ENCODE assay signal across 8 mouse cellular contexts in the genomic region with DNA sequence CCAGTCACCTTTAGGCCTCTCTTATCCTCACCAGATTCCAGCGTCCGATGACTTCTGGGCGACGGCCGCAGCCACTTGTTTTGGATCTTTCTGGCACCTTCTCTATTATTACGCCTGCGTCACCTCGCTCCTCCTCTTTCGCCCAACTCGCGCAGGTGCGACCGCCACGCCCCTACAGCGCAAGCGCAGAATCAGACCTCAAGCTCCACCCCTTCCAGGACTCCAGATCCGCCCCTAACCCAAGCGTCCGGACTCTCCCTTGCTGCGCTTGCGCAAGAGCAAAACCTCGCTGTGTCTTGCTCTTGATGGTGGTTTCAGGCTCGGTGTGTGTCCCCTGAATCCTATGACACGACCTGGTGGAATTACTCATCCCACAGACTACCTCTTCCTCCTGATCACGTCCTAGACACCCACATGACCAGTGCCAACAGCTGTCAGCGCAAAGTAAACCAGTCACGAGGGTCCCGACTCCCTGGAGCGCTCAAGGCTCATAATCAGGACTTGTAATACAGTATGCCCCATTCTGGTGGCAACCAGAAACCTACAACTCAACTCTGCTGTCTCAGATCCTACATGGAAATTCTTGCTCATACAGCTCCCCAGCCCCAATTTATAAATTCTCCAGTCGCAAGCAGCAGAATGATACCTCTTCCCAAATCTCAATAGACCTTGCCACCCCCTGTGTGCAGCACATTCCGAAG. TPM values are rescaled to one million over a fixed set of nuclear protein-coding genes. Genes with fewer than 3 reads are reported as not detected.
A peak's percentile ranks its signal among the peaks of the same experiment; 100 is the strongest.
DNase-seq lines count a peak whose midpoint lies in the region; ATAC-seq lines count a peak whose summit lies in the region.

No protein-coding gene starts in this region.

- peak; percentile 63 for ATAC-seq in erythroid progenitor cell, adult 5-6 weeks (replicated peaks; ENCODE audit: low FRiP score, poor library complexity, severe bottlenecking)
- ATAC-seq in heart, embryonic 13.5 days (ENCODE audit: extremely low read depth, insufficient number of reproducible peaks, low FRiP score, low TSS enrichment) = peak; percentile 71
- peak; percentile 70 for ATAC-seq in liver, embryonic 12.5 days
- peak; percentile 70 for ATAC-seq in stomach, embryonic 15.5 days (ENCODE audit: insufficient read depth, low FRiP score, low read depth)

- peak overlapping the region; percentile 83 for H3K4me3 ChIP-seq in heart, embryonic 13.5 days
- H3K4me3 ChIP-seq in liver, embryonic 12.5 days = peak overlapping the region; percentile 90
- H3K4me3 ChIP-seq in stomach, embryonic 15.5 days (replicated peaks) = peak overlapping the region; percentile 86

- H3K36me3 ChIP-seq in heart, embryonic 13.5 days = peaks cover 26% of the 10 kb centered on the region
- peaks cover 63% of the 10 kb centered on the region for H3K36me3 ChIP-seq in liver, embryonic 12.5 days
- peaks cover 7% of the 10 kb centered on the region; the same call in 1 of the 2 replicates for H3K36me3 ChIP-seq in stomach, embryonic 15.5 days

- H3K27me3 ChIP-seq in heart, embryonic 13.5 days (replicated peaks) = no peaks in the 10 kb centered on the region
- no peaks in the 10 kb centered on the region for H3K27me3 ChIP-seq in liver, embryonic 12.5 days (replicated peaks)
- no peaks in the 10 kb centered on the region for H3K27me3 ChIP-seq in stomach, embryonic 15.5 days (replicated peaks)

- no peaks in the 10 kb centered on the region for H3K9me3 ChIP-seq in heart, embryonic 13.5 days
- no peaks in the 10 kb centered on the region for H3K9me3 ChIP-seq in liver, embryonic 12.5 days (replicated peaks)
- no peaks in the 10 kb centered on the region for H3K9me3 ChIP-seq in stomach, embryonic 15.5 days

- 2% methylated on average over 31 of the region's 31 CpGs for WGBS in heart, embryonic 13.5 days
- WGBS in liver, embryonic 12.5 days (ENCODE audit: insufficient replicate concordance) = 1% methylated on average over 31 of the region's 31 CpGs
- 3% methylated on average over 31 of the region's 31 CpGs for WGBS in stomach, embryonic 15.5 days

- H3K27ac ChIP-seq in heart, embryonic 13.5 days (replicated peaks) = peak overlapping the region; percentile 88
- peak overlapping the region; percentile 99 for H3K27ac ChIP-seq in liver, embryonic 12.5 days
- H3K27ac ChIP-seq in stomach, embryonic 15.5 days = peak overlapping the region; percentile 95

- H3K9ac ChIP-seq in heart, embryonic 13.5 days = peak overlapping the region; percentile 91
- peak overlapping the region; percentile 96 for H3K9ac ChIP-seq in liver, embryonic 12.5 days
- peak overlapping the region; percentile 66; the same call in 1 of the 2 replicates for H3K9ac ChIP-seq in stomach, embryonic 15.5 days

- peaks cover 27% of the 10 kb centered on the region for H3K4me1 ChIP-seq in heart, embryonic 13.5 days
- peaks cover 63% of the 10 kb centered on the region for H3K4me1 ChIP-seq in liver, embryonic 12.5 days
- H3K4me1 ChIP-seq in stomach, embryonic 15.5 days = peaks cover 42% of the 10 kb centered on the region

- H3K4me2 ChIP-seq in heart, embryonic 13.5 days = peak overlapping the region; percentile 81
- H3K4me2 ChIP-seq in liver, embryonic 12.5 days = peak overlapping the region; percentile 91
- peak overlapping the region; percentile 87 for H3K4me2 ChIP-seq in stomach, embryonic 15.5 days

- peak; percentile 98 for DNase-seq in CD4-positive helper T cell, adult 2 months (ENCODE audit: low read depth, low spot score)
- DNase-seq in brain, embryonic 18.5 days (ENCODE audit: low read depth, low spot score) = peak; percentile 83
- DNase-seq in kidney, postnatal 10 days = peak; percentile 95
- DNase-seq in natural killer cell, adult 2 months (ENCODE audit: low spot score in 2 of 2) = peak; percentile 98

RNA-seq across cellular contexts. Expression of a gene that starts 0.5 kb away (rescaled TPM):
- total RNA-seq in erythroid progenitor cell, adult 5-6 weeks (2015; ENCODE audit: low replicate concordance) = 29.9 and 31.4 TPM in 2 replicates
- total RNA-seq in erythroid progenitor cell, adult 5-6 weeks (2017; ENCODE audit: low replicate concordance) = 87.7 and 89.0 TPM in 2 replicates
- polyA plus RNA-seq in heart, embryonic 13.5 days (2015; fragmentation: Nextera tagmentation; extraction: Ambion mirVana) = 5.3 and 6.6 TPM in 2 replicates
- 31.4 and 33.4 TPM in 2 replicates for polyA plus RNA-seq in liver, embryonic 12.5 days (2016; fragmentation: Nextera tagmentation; extraction: Ambion mirVana)
- polyA plus RNA-seq in stomach, embryonic 15.5 days (2015; fragmentation: Nextera tagmentation; extraction: Ambion mirVana) = 15.1 and 15.2 TPM in 2 replicates

RNA-seq across cellular contexts. Expression of a gene that starts 1.3 kb away (rescaled TPM):
- 18.0 and 32.8 TPM in 2 replicates for total RNA-seq in erythroid progenitor cell, adult 5-6 weeks (2015; ENCODE audit: low replicate concordance)
- total RNA-seq in erythroid progenitor cell, adult 5-6 weeks (2017; ENCODE audit: low replicate concordance) = 27.6 and 29.6 TPM in 2 replicates
- 2.1 TPM in 2 replicates for polyA plus RNA-seq in heart, embryonic 13.5 days (2015; fragmentation: Nextera tagmentation; extraction: Ambion mirVana)
- 2.3 and 2.8 TPM in 2 replicates for polyA plus RNA-seq in liver, embryonic 12.5 days (2016; fragmentation: Nextera tagmentation; extraction: Ambion mirVana)
- 2.8 and 3.1 TPM in 2 replicates for polyA plus RNA-seq in stomach, embryonic 15.5 days (2015; fragmentation: Nextera tagmentation; extraction: Ambion mirVana)

RNA-seq across cellular contexts. Expression of a gene that starts 17.7 kb away (rescaled TPM):
- total RNA-seq in erythroid progenitor cell, adult 5-6 weeks (2015; ENCODE audit: low replicate concordance) = 122 and 132 TPM in 2 replicates
- total RNA-seq in erythroid progenitor cell, adult 5-6 weeks (2017; ENCODE audit: low replicate concordance) = 53.0 and 74.3 TPM in 2 replicates
- 7.8 and 8.2 TPM in 2 replicates for polyA plus RNA-seq in heart, embryonic 13.5 days (2015; fragmentation: Nextera tagmentation; extraction: Ambion mirVana)
- 13.0 and 14.4 TPM in 2 replicates for polyA plus RNA-seq in liver, embryonic 12.5 days (2016; fragmentation: Nextera tagmentation; extraction: Ambion mirVana)
- polyA plus RNA-seq in stomach, embryonic 15.5 days (2015; fragmentation: Nextera tagmentation; extraction: Ambion mirVana) = 9.4 and 10.5 TPM in 2 replicates

RNA-seq across cellular contexts. Expression of a gene that starts 30.7 kb away (rescaled TPM):
- total RNA-seq in erythroid progenitor cell, adult 5-6 weeks (2015; ENCODE audit: low replicate concordance) = 0.72 and 3.4 TPM in 2 replicates
- 0.61 and 1.8 TPM in 2 replicates for total RNA-seq in erythroid progenitor cell, adult 5-6 weeks (2017; ENCODE audit: low replicate concordance)
- polyA plus RNA-seq in heart, embryonic 13.5 days (2015; fragmentation: Nextera tagmentation; extraction: Ambion mirVana) = 11.2 and 14.3 TPM in 2 replicates
- 6.5 and 7.5 TPM in 2 replicates for polyA plus RNA-seq in liver, embryonic 12.5 days (2016; fragmentation: Nextera tagmentation; extraction: Ambion mirVana)
- 13.0 and 17.6 TPM in 2 replicates for polyA plus RNA-seq in stomach, embryonic 15.5 days (2015; fragmentation: Nextera tagmentation; extraction: Ambion mirVana)

RNA-seq across cellular contexts. Expression of a gene that starts 40.4 kb away (rescaled TPM):
- total RNA-seq in erythroid progenitor cell, adult 5-6 weeks (2015; ENCODE audit: low replicate concordance) = 4.2 and 6.1 TPM in 2 replicates
- 1.6 and 2.7 TPM in 2 replicates for total RNA-seq in erythroid progenitor cell, adult 5-6 weeks (2017; ENCODE audit: low replicate concordance)
- 0.43 and 0.51 TPM in 2 replicates for polyA plus RNA-seq in heart, embryonic 13.5 days (2015; fragmentation: Nextera tagmentation; extraction: Ambion mirVana)
- polyA plus RNA-seq in liver, embryonic 12.5 days (2016; fragmentation: Nextera tagmentation; extraction: Ambion mirVana) = 1.9 TPM in 2 replicates
- polyA plus RNA-seq in stomach, embryonic 15.5 days (2015; fragmentation: Nextera tagmentation; extraction: Ambion mirVana) = 1.4 and 1.6 TPM in 2 replicates

Comparison
In these comparisons a context has a peak if more than half of its experiments do, and no peak if none do; other contexts are left out.
1. Peak in every context shown above with its lines: DNase-seq, ATAC-seq, H3K4me3 ChIP-seq and H3K27ac ChIP-seq.